Mouse (Mus musculus) brain, adult 2 months (tissue): ENCODE data around the gene Tnnt3.

Experiments used
- DNase-seq: peaks from one replicate; pipeline ENCODE4 v3.0.0; 2011; ENCODE audit warnings: low read depth, low spot score

The Tnnt3 gene

DNA sequence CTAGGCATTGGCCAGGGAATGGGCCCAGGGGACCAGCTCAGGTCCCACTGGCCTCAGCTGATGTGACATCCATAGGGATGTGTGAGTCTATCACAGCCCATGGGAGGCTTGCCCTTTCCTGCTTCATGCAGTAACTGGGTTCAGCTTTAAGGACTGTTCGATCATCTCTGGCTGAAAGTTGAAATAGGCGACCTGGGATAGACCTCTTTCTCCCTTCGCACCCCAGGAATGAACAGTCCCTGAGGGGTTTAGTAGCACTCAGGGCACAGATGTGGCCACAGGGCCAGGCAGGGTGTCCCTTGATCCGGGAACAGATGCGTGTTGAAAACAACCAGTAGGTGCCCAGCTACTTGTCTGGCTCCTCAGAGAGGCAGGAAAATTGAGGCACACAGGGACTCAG lies 22.4 kb upstream of the Tnnt3 start:
- no peak for DNase-seq

DNA sequence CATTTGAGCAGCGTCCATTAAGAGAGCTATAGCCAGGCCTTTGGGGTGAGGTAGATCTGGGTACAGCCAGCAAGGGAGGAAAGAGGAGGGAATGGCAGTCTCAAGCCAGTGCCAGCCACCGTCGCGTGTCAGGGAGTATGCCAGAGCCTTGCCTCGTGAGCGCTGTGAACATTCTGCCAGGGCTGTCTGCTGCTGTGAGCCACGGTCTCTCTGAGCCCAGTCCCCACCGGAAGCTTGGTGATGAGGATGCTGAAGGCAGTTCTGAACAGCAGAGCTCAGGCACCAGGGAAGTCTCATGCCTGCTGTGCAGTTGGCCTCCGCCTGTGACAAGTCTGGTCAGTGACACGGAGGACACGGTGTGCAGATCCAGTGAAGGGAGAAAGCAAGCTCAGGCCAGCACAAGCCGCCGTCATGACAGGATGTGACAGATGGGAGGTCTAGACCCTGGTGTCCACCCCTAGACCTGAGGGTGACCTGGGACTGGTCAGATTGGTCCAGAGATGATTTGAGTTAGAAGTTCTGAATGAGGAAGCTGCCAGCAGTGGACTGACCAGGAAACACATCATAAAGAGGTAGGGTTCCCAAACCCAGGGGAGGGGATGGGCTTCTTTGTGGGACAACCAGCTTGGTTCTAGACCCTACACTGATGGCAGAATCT lies 21.7 kb upstream of the Tnnt3 start:
- DNase-seq, result peak; percentile 55

DNA sequence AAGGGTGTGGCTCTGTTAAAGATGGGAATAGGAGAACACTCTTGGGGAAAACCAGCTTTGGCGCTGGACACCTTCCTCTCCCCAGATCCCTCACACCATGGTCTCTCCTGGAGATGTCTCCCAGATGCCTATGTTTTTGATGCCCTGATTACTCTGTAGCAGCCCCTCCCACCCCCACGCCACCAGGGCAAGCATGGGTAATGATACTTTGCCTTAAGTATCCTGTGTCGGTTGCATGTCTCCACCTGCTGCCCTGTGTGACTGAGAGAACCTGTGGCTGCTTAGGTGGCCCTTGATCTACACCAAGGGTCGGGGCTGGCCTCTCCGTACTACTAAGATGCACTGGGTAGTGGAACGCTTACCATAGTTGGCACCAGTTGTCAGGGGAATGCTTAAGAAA lies 20.6 kb upstream of the Tnnt3 start:
- DNase-seq, result no peak

DNA sequence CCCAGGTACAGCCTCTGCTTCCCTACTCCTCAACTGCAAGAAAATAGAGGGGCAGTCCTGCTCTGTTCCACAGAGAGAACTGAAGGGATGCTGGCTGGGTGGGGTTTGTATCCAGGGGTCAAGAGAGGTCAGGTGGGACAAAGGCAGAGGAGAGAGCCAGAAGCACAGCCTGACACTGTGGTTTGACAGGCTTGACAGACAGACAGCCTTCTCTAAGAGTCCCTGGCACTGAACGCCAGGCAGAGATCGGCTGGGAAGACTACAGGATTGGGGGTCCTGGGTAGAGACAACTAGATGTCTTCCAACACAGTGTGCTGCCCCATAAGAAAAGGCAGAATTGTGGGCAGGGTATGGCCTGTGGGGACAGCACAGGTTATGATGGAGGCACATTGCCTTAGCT lies 20.1 kb upstream of the Tnnt3 start:
- no peak for DNase-seq

DNA sequence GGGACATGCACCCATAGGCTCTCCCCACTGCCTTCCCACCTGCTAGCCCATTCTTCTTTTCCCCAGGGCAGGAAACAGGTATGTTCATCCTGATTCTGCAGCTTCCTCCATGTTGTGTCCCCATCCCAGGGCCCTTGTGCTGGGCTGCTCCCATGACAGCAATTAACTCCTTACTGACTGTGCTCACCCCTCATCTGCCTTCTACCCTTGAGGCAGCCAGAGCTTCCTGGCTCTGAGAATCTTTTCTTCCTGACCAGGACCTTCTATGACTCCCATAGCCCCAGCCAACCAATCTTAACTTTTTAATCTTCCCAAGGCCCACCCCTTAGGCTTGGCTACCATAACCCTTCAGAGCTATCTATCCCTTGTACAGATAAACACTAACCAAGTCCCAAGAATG lies 19.3 kb upstream of the Tnnt3 start:
- DNase-seq, result no peak

DNA sequence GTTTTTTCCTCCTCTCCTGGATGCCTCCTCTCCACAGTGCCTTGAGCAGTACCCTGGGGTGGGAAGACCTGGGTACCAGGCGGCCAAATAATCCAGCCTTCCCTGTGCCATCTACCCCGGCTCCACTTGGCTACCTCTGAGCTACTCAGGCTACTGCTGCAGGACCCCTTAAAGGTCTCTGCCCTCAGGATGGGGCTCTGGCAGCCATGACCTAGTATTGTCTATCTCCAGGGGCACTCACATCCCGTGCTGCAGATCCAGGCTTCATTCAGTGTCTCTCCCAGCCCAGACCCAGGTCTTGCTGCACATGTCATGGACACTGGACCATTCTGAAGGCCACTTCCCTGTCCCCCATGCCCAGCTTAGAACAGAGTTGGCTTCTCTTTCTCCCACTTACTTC lies 18.8 kb upstream of the Tnnt3 start:
- DNase-seq, result no peak

DNA sequence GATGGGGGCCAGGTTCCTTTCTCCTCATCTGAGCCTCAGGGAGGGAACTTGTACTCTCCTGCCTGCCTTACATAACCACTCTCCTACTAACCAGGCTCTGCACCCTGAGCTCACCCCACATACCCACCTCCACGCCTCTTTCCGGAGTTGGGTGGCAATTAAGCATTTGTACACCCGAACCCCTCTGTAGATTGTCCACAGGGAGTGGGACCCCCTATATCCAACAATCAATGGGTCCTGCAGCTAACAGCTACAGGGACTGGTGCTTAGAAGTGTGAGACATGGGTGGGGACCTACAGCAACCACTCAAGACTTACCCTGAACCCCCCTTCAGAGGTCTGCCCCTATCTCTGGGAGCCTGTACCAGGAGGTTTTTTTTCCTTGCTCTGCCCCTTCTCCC lies 18.0 kb upstream of the Tnnt3 start:
- no peak for DNase-seq

DNA sequence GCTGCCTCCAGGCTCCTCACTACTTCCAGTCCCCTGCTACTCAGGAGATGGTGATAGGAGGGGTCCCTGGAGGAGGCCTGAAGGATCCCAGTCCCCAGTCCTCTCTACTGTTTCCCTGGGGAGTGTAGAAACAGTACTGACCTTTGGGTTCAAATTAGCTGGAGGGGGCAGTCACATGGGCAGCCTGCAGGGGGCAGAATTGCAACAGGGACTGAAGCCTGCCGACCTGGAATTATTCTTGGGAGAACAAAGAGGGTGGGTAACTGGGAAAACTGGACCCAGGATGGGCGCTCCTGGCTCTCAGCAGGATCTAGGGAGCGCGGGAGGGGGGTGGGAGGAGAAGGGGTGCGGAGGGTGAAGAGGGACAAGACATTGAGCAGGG lies 17.5 kb upstream of the Tnnt3 start:
- DNase-seq, result no peak

DNA sequence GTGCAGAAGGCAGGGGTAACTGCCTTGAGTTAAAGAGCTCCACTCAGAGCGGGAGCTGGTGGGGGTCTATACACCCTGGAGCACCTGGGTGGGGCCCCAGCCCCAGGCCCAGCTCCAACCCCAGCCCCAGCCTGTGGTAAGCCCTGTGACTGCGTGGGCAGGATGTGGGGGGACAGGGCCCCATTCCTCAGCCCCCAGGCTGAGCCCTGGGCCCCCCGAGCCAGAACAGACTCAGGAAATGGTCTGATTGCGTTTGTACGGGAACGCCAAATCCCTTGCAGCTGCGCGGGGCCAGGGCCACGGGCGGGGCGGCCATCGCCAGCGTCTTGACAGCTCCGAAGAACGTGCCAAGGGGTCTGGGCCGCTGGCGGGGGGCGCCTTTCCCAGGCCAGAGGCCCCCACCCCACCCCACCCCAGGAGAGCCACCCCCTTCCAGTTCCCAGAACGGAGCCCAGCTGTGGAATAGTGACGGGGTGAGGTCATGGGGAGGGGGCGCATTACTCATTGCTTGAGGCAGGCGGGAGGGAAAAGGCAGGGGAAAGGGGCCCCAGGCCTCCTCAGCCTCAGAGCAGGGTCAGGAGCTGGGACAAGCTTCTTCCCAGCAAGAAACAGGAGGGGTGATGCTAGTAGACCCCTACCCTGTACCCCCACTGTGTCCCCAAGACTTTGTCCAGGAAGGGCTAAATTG lies 16.9 kb upstream of the Tnnt3 start:
- DNase-seq, result no peak

DNA sequence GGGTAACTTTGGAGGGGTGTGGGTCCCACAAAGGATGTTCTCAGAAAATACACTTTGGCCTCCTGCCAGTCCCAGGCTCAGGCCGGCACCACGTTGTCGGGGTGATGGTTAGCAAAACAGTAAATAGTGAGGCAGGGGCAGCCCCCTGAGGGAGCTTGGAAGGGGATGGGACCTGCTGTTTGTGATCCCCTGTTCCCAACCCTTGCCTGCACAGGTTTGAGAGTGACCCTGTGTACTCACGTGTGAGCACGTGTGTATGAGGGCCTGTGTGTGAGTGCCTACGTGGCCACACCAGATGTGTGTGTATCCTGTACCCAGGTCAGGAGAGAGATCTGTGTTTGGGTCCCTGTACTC lies 16.4 kb upstream of the Tnnt3 start:
- no peak for DNase-seq

DNA sequence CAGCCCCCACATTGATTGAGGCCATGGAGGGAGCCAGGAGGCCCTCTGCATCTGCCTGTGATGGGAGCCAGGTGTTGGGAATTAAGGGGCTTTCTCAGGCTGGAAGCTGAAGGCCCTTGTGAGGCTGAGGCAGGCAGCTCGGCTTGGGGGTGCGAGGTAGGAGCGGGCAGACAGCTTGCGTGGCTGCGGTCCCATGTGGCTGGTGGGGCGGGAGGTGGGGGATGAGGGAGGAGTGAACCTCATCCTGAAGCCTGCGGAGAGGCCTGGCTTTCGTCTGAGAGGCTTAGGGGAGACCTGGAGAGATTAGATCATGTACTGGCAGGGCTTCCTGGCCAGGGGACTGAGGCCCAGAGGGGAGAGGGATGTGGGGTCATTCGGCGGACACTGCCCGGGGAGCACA lies 15.5 kb upstream of the Tnnt3 start:
- no peak for DNase-seq

DNA sequence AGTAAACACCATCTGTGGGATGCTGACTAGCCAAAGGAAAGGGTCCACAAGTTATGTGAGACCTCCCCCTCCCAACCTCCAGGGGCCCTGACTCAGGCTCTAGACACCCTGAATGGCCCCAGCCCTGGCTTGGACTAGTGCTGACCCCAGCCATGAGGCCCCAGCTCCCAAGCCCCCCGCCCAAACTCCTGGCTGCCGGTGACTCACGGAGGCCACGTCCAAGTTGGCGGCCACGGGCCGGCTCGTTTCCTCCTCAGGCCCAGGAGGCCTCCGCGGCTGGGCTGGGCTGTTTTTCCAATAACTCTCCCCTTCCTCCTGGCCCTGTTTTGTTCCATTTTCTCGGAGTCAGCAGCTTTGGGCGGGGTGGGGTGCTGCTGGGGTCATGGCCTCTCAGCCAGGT lies 13.9 kb upstream of the Tnnt3 start:
- no peak for DNase-seq

DNA sequence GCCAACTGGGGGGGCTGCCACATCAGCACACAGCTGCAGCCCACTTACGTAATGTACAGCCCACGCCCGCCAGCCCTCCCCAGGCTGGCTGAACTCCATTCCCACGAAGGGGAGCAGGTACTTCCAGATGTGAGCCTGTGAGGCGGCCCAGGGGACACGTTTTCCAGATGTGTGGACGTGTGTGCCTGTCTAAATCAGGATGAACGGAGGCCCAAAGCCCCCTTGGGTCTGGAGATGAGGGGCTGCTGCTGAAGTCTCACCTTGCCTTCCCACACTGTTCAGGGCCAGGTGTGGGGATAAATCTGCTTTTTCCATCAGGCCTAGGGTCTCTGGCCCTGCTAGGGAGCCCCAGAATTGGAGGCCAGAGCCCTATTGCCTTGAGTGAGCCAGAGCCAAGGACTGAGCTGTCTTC lies 11.9 kb upstream of the Tnnt3 start:
- DNase-seq, result no peak

DNA sequence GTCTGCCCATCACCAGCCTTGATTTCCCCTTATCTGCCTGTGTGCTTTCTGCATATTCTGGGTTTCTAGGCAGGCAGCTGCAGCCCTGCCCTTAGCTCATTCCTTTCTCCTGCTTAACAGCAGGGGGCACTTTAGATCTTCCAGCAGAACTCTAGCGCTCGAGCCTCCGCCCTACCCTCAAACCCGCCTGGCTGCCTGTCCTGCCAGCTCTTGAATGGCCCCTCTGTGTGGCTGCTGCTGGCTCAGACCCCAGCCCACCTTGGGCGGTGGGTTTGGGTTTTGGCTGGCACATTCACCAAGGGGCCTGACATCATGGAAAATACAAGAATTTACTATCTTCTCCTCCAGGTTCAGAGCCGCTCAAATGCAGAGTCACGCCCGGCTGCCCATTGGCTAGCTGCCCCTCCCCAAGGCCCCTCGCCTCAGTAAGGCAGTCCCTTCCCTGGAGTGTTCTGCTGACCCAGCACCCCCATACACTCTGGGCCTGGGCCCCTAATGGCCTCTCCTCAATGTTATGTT lies 11.2 kb upstream of the Tnnt3 start:
- peak; percentile 64 for DNase-seq

DNA sequence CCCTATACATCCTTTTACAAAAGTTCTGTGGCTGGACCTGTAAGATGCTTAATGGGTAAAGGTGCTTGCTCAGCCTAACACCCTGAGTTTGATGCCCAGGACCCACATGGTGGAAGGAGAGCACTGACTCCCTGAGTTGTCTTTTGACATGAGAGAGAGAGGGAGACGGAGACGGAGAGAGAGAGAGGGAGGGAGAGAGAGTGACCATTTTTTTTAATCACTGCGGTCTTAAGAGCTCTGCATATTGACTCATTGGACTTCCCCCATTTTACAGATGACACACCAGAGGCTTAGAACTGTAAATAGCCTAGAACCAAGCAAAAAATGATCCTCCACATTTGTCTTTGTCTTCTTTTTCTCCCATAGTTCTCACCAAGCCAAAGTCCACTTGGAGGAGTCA lies 10.6 kb upstream of the Tnnt3 start:
- DNase-seq, result no peak

DNA sequence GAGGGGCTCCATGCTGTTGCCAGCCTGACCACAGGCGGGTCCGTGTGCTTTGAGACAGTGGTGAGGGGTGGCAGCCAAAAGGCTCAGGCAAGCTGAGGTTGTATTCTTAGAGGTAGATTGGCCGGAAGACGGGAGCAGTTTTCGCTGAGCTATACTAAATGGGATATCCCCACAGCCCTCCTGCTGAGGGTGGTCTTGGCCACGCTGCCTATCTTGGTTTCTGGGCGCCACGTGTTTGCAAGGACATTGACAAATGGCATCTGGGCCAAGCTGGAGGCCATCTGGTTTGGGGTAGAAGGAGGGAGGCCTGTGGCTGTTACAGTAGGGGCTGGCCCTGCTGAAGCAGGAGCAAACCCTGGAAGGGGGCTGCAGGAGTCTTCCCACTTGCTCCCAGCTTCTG lies 5.1 kb upstream of the Tnnt3 start:
- DNase-seq, result no peak

DNA sequence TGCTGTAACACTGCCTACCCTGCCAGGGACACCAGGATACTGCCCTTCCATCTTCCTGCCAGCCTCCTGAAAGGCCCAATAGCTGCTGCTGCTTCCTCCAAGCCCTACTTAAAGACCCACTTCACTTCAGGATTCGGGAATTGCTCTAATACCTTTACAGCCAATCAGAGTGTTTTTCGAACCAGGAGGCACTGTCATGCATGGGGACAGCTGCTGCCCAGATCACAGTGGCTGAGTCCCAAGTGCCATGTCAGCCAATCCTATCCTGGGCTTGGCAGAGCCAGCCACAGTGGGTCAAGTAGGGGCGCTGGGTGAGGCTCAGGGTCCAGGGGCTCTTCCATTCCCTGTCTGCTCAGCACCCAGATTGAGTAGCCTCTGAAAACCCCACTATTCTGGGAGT lies 2.5 kb upstream of the Tnnt3 start:
- DNase-seq, result no peak

DNA sequence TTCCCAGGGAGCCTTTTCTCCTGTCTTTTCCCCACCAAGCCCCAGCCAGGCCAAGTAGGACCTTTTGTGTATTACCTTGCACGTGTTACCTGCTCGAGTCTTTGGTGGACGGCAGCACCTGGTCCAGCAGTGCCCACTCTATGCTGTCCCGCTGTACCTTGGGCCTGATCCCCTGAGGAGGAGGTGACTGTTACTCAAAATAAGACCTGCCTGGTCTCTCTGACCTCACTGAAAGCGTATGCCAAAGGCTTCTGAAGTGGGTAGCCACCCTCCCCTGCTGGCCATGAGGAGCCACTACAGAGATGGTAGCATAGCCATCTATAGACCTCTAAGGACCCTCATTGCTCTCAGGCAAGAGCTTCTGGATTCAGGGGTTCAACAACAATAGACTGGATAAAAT lies 1.8 kb upstream of the Tnnt3 start:
- peak; percentile 18 for DNase-seq

DNA sequence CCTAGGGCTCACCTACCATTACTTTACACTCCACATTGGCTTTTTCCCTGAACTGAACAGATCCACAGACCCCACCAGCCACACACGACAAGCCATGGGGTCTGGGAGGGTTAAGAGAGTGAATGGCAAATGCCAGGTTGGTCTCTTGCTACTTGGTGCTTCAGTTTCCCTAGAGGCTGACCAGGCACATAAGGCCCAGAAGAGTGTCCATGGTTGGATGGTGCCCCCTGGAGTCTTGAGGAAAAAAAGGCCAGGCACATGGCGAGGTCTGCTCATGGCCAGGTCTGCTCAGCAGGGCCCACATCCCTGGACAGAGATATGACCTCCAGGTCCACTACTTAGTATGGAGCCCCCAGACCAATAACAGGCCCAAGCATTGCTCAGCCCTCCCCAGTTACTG lies 861 bp upstream of the Tnnt3 start:
- DNase-seq, result peak; percentile 77

DNA sequence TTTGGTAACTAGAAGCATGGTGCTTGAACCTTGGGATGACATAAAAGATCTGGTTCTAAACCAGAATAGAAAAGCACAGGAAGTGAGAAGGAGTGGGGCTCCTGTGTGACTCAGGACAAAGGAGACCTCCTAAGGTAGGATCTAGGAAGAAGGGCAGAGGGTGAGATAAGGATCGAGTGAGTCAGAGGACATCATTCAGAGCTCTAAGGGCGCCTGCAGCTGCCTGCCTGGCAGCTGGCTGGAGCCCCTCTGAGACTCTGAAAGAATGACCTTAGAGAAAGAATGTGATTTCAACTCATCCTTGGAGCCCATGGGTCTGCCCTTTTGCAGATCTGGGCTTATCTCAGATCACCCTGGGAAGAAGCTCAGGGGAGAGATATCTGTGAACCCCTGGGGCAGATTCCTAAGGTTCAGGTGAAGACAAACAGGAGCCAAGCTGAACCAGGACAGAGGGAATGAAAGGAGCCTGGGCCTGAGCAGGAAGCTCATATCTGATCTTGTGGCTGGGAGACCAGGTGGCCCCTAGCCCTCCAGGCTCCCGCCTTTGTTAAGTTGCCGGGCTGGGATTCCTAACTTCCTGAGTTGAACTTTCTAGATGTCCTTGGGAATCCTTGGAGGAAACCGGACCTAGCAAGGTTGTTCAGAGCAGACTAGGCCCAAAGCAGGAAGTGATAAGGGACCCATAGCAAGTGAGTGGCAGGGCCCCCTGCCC lies 530 bp downstream of the Tnnt3 start:
- DNase-seq, result no peak

DNA sequence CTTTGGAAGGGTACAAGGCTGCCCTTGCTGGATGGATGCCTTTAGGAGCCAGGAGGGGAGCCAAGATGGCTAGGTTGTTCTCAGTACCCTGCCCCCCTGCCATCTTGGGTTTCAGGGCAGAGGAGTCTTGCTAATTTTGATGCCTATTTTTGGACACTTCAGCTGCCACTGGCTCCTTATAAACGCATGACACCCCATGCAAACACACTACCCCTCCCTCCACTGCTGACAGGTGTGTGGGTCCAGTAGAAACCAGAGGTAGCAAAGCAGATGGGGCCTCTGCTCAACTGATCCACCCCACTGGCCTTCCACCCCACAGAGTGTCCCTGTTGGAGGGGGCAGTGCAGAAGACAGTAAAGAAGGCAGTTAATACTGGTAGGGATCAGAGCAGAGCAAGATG lies 1.4 kb downstream of the Tnnt3 start:
- DNase-seq, result no peak

DNA sequence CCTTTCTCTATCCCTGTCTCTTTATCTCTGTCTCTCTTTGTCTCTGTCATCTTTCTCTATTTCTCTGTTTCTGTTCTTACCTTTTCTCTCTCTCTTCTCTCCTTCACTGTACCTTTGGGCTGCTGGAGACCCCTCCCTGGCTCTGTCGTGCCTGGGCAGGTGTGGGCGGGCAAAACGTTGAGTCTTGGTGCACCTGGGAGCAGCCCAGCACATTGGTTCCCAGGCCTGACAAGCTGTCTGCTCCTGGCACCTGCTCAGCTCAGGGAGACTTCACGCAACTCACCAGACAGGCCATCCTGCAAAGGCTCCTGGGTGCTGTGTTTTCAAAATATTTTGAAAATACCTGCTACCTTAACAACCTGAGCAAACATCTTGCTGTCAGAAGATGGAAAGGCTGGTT lies 4.6 kb downstream of the Tnnt3 start:
- DNase-seq, result no peak

DNA sequence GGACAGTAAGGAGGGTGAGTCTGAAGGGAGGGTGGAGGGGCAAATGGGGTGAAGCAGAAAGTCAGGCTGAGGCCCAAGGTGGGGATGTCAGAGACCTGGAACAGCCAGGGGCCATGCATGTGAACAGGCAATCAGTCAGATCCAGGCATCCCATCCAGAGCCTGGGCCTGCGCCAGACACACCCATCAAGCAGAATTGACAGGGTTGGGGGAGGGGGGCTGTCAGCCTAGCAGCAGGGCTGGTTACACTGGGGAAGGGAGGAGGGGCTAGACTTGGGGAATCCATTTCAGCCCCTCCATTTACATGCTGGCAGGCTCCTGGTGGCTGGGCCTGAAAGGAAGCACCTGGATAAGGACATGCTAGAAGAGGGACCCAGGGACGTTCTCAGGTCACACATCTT lies 7.3 kb downstream of the Tnnt3 start:
- no peak for DNase-seq
